Mouse (Mus musculus): Measurements from ENCODE around the gene Cd164l2.

GRCm38 (mm10) chr4:133176761-133177403 is 35.0 kb upstream of the Cd164l2 start:
- TF ChIP-seq EP300 (IDR thresholded peaks at IDR 0.05; ENCODE audit: insufficient read depth, low read depth, low read length) (no peak), CTCF (IDR thresholded peaks at IDR 0.05; ENCODE audit: low read depth, low read length) (no peak), POLR2A (IDR thresholded peaks at IDR 0.05; ENCODE audit: insufficient read depth, low read length) (no peak)

Measured in ES-Bruce4 (cell line).